14 mouse cellular contexts compared by ENCODE assay signal in genomic region chr16:4270911-4271310, GRCm38 (mm10). TPM values are rescaled to one million over a fixed set of nuclear protein-coding genes. Genes with fewer than 3 reads are reported as not detected.
DNase-seq lines count a peak whose midpoint lies in the region; ATAC-seq and TF ChIP-seq lines count a peak whose summit lies in the region.
"Had no signal": no experiment of that assay in that cellular context is flagged by ENCODE, and none has a peak within 500 bp of the region (broad histone marks: within the 10 kb centered on the region; RNA-seq: fewer than 3 reads in every experiment).

No protein-coding gene starts in this region.

- peaks cover 38 to 58% of the 10 kb centered on the region in 2 experiments for H3K4me1 ChIP-seq in heart, embryonic 14.5 days (ENCODE audit: control insufficient read depth in 2 of 2, insufficient read depth in 2 of 2, low read length in 2 of 2)
- H3K4me1 ChIP-seq in lung, postnatal 0 days (ENCODE audit: insufficient read depth, low read depth, low read length) = peaks cover 11% of the 10 kb centered on the region
- H3K4me1 ChIP-seq in embryonic facial prominence, embryonic 14.5 days (ENCODE audit: control insufficient read depth, insufficient read depth, low read length) = peaks cover 37% of the 10 kb centered on the region
- H3K4me1 ChIP-seq in stomach, embryonic 14.5 days (ENCODE audit: control insufficient read depth, insufficient read depth, low read length) = peaks cover 10% of the 10 kb centered on the region; the same call in 1 of the 2 replicates

- no peak overlapping the region for H3K4me2 ChIP-seq in heart, embryonic 14.5 days (ENCODE audit: low read length)
- H3K4me2 ChIP-seq in lung, postnatal 0 days (replicated peaks; ENCODE audit: low read depth, low read length) = no peak overlapping the region
- H3K4me2 ChIP-seq in embryonic facial prominence, embryonic 14.5 days (ENCODE audit: low read depth, low read length) = no peak overlapping the region
- H3K4me2 ChIP-seq in stomach, embryonic 14.5 days (replicated peaks; ENCODE audit: low read depth, low read length) = no peak overlapping the region
- H3K4me2 ChIP-seq: liver, embryonic 12.5 days had no signal

- no peak overlapping the region for H3K4me3 ChIP-seq in heart, embryonic 14.5 days (ENCODE audit: control insufficient read depth in 1 of 2, insufficient read depth in 1 of 2, low read depth in 1 of 2, low read length in 2 of 2)
- no peak overlapping the region for H3K4me3 ChIP-seq in lung, postnatal 0 days (ENCODE audit: low read depth, low read length)
- no peak overlapping the region for H3K4me3 ChIP-seq in embryonic facial prominence, embryonic 14.5 days (ENCODE audit: low read depth, low read length)
- H3K4me3 ChIP-seq in stomach, embryonic 14.5 days (ENCODE audit: low read depth, low read length) = no peak overlapping the region
- H3K4me3 ChIP-seq: layer of hippocampus, adult 2 months; liver, embryonic 12.5 days; myocyte had no signal

- H3K27me3 ChIP-seq in heart, embryonic 14.5 days (ENCODE audit: control insufficient read depth, insufficient read depth, low read length) = no peaks in the 10 kb centered on the region
- H3K27me3 ChIP-seq in lung, postnatal 0 days (replicated peaks; ENCODE audit: insufficient read depth, low read length) = no peaks in the 10 kb centered on the region
- no peaks in the 10 kb centered on the region for H3K27me3 ChIP-seq in embryonic facial prominence, embryonic 14.5 days (replicated peaks; ENCODE audit: control insufficient read depth, insufficient read depth, low read length)
- no peaks in the 10 kb centered on the region for H3K27me3 ChIP-seq in stomach, embryonic 14.5 days (ENCODE audit: control insufficient read depth, insufficient read depth, low read length)

- TF ChIP-seq EP300 in lung, postnatal 0 days (IDR thresholded peaks at IDR 0.05) = no peak

- peak; percentile 80 for ATAC-seq in heart, embryonic 14.5 days (ENCODE audit: insufficient number of reproducible peaks, insufficient read depth, low FRiP score, low read depth)
- no peak; the same call in 1 of the 2 replicates for ATAC-seq in lung, postnatal 0 days
- ATAC-seq in embryonic facial prominence, embryonic 14.5 days (ENCODE audit: low read depth) = peak; percentile 81
- ATAC-seq in stomach, embryonic 14.5 days (ENCODE audit: insufficient number of reproducible peaks, insufficient read depth, low FRiP score, low read depth) = peak; percentile 65
- ATAC-seq: liver, embryonic 12.5 days had no signal

- H3K27ac ChIP-seq in heart, embryonic 14.5 days (replicated peaks in 1 of 2; ENCODE audit: control insufficient read depth in 1 of 2, insufficient read depth in 1 of 2, low read depth in 2 of 2, low read length in 2 of 2) = peak overlapping the region; percentile 85 to 90
- H3K27ac ChIP-seq in lung, postnatal 0 days (ENCODE audit: low read length) = no peak overlapping the region
- H3K27ac ChIP-seq in embryonic facial prominence, embryonic 14.5 days (replicated peaks; ENCODE audit: low read depth, low read length) = peak overlapping the region; percentile 40
- H3K27ac ChIP-seq in stomach, embryonic 14.5 days (ENCODE audit: low read length) = peak overlapping the region; percentile 49
- H3K27ac ChIP-seq: layer of hippocampus, adult 2 months; liver, embryonic 12.5 days had no signal

- TF ChIP-seq CTCF in lung, postnatal 0 days (IDR thresholded peaks at IDR 0.05) = no peak

- DNase-seq in heart, adult 8-10 months (ENCODE audit: low spot score) = no peak
- DNase-seq in lung, postnatal 0 days (ENCODE audit: low spot score) = peak; percentile 58
- no peak for DNase-seq in lung, postnatal 25 days (ENCODE audit: low spot score)
- DNase-seq in embryonic facial prominence, embryonic 14.5 days (ENCODE audit: low spot score) = peak; percentile 95
- no peak for DNase-seq in right cerebral cortex, postnatal 36 days (ENCODE audit: low spot score in 2 of 2)
- no peak for DNase-seq in right cerebral cortex, postnatal 25 days
- DNase-seq: adrenal gland, adult 8-10 months; cerebellum, postnatal 14 days; thymus, postnatal 36 days had no signal

- H3K9me3 ChIP-seq in heart, embryonic 14.5 days (ENCODE audit: control insufficient read depth, low read length) = no peaks in the 10 kb centered on the region
- no peaks in the 10 kb centered on the region for H3K9me3 ChIP-seq in lung, postnatal 0 days (ENCODE audit: low read length)
- no peaks in the 10 kb centered on the region for H3K9me3 ChIP-seq in embryonic facial prominence, embryonic 14.5 days (ENCODE audit: control insufficient read depth, low read length)
- no peaks in the 10 kb centered on the region for H3K9me3 ChIP-seq in stomach, embryonic 14.5 days (ENCODE audit: control insufficient read depth, low read depth, low read length)
- H3K9me3 ChIP-seq: liver, embryonic 12.5 days had no signal

- H3K36me3 ChIP-seq in heart, embryonic 14.5 days (ENCODE audit: control insufficient read depth, insufficient read depth, low read length) = no peaks in the 10 kb centered on the region
- H3K36me3 ChIP-seq in lung, postnatal 0 days (ENCODE audit: insufficient read depth, low read length) = no peaks in the 10 kb centered on the region
- H3K36me3 ChIP-seq in embryonic facial prominence, embryonic 14.5 days (ENCODE audit: control insufficient read depth, insufficient read depth, low read length) = no peaks in the 10 kb centered on the region
- H3K36me3 ChIP-seq in stomach, embryonic 14.5 days (ENCODE audit: control insufficient read depth, insufficient read depth, low read length) = no peaks in the 10 kb centered on the region
- H3K36me3 ChIP-seq: liver, embryonic 12.5 days had no signal

- peak overlapping the region; percentile 38; the same call in 1 of the 2 replicates for H3K9ac ChIP-seq in heart, embryonic 14.5 days (ENCODE audit: low read length)
- H3K9ac ChIP-seq in lung, postnatal 0 days (replicated peaks; ENCODE audit: low read depth) = no peak overlapping the region
- H3K9ac ChIP-seq in embryonic facial prominence, embryonic 14.5 days (ENCODE audit: low read depth, low read length) = no peak overlapping the region
- no peak overlapping the region for H3K9ac ChIP-seq in stomach, embryonic 14.5 days (replicated peaks; ENCODE audit: low read depth, low read length)
- H3K9ac ChIP-seq: liver, embryonic 12.5 days had no signal

- WGBS in heart, embryonic 14.5 days = 0% methylated on average over 1 of the region's 1 CpGs
- WGBS in lung, postnatal 0 days = 7% methylated on average over 1 of the region's 1 CpGs
- 0% methylated on average over 1 of the region's 1 CpGs for WGBS in embryonic facial prominence, embryonic 14.5 days
- WGBS in stomach, embryonic 14.5 days = 11% methylated on average over 1 of the region's 1 CpGs

RNA-seq across cellular contexts. Expression of gene Crebbp, which starts 57.1 kb away (rescaled TPM):
- polyA plus RNA-seq in heart, embryonic 14.5 days (2014; fragmentation: Nextera tagmentation; extraction: Ambion mirVana) = 24.8 and 30.2 TPM in 2 replicates
- 10 to 100 TPM; 32.0 to 38.8 (median 35.0) TPM for total RNA-seq in heart, adult 8-10 months (2022)
- polyA plus RNA-seq in lung, postnatal 0 days (2015; fragmentation: Nextera tagmentation; extraction: Ambion mirVana) = 24.7 and 30.6 TPM in 2 replicates
- polyA plus RNA-seq in embryonic facial prominence, embryonic 14.5 days (2014; fragmentation: Nextera tagmentation; extraction: Ambion mirVana) = 41.6 and 43.0 TPM in 2 replicates
- 53.6 and 65.3 TPM in 2 replicates for polyA plus RNA-seq in stomach, embryonic 14.5 days (2014; fragmentation: Nextera tagmentation; extraction: Ambion mirVana)

Comparison
In these comparisons a context has a peak if more than half of its experiments do, and no peak if none do; other contexts are left out.
1. DNase-seq: peak in lung, postnatal 0 days (single experiment) and embryonic facial prominence, embryonic 14.5 days (single experiment); none in heart, adult 8-10 months (single experiment), lung, postnatal 25 days (single experiment), right cerebral cortex, postnatal 36 days (0 of 2) and right cerebral cortex, postnatal 25 days (single experiment).